Mouse (Mus musculus) spleen, adult 10 weeks (tissue): ENCODE data around the gene Lrrc19. TPM values are rescaled to one million over a fixed set of nuclear protein-coding genes. Genes with fewer than 3 reads are reported as not detected.

ENCODE experiments used
- polyA plus RNA-seq: library from polyadenylated mRNA; stranded (reverse); fragments of 350-450 nt; fragmentation: Illumina TruSeq; extraction: RNeasy Lipid Tissue Mini Kit (QIAGEN cat#74804); gene quantifications from one replicate; pipeline ENCODE4 v1.2.3, GENCODE M21; 2015; ENCODE audit warnings: low replicate concordance; ENCODE audit not compliant: insufficient read depth

Gene Lrrc19
- polyA plus RNA-seq = not detected

GRCm38 (mm10) chr4:94649920-94650319, at the start of gene Lrrc19:
Gene Lrrc19, minus strand, starts transcription at chr4:94650144.

GRCm38 (mm10) chr4:94613972-94614626, 35.8 kb downstream of the Lrrc19 start, which contains the start of gene Ift74:
Gene Ift74, plus strand, starts transcription at chr4:94614491.

GRCm38 (mm10) chr4:94603031-94603629, 46.8 kb downstream of the Lrrc19 start, which contains the start of gene Plaa:
Gene Plaa, minus strand, starts transcription at chr4:94603244.

Other genes starting within 250 kb of the Lrrc19 start
- gene Gm10306, start 93.6 kb downstream of the Lrrc19 start, polyA plus RNA-seq = not detected
- 14.0 TPM for gene Caap1, start 93.3 kb downstream of the Lrrc19 start, polyA plus RNA-seq
- 78.2 TPM for gene Plaa, start 46.9 kb downstream of the Lrrc19 start, polyA plus RNA-seq
- gene Ift74, start 35.7 kb downstream of the Lrrc19 start, polyA plus RNA-seq = 7.7 TPM
- gene Tek, start 89.1 kb upstream of the Lrrc19 start, polyA plus RNA-seq = 10.4 TPM